Mouse (Mus musculus): ENCODE results near the gene Tmem165. TPM values are rescaled to one million over a fixed set of nuclear protein-coding genes. Genes with fewer than 3 reads are reported as not detected.

Tmem165 gene
- total RNA-seq, 2 experiments from 2014 or later = 28.4 to 34.4 TPM

DNA sequence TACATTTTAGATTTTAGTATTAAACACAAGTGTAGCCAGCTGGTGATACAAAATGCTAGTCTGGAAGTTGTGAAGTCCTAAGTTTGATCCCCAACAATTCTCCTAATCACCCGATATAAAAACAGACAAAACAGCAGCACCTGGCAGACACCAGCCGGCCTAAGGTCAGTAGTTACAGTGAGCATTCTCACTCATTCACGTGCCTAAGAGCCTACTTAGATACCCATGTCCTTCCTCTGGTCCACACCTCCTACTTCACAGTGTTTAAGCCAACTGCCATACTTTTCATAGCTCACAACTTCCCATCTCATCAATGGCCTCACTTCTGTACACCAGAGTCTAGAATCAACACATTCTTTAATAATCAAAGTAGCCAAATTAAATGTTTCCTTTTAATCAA lies 59.6 kb downstream of the Tmem165 start:
- no peak for DNase-seq (ENCODE audit: low spot score in 2 of 2)

DNA sequence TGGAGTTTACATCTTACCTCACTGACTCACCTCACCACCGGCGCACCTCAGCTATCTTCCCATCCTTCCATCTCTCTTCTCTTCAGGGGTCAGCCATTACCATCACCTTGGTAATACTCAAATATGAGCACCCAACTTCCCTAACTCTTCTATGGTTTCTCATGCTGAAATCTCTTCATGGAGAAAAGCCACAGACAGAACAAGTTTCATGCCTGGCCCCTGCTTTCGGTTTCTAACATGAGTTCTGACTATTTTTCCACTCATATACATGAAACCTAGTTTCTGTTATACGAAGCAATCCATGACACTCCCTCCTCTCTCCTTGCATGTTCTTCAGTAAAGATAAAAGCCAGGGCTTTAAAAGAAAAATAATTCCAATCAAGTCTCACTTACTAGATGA lies 60.2 kb downstream of the Tmem165 start:
- no peak for DNase-seq (ENCODE audit: low spot score in 2 of 2)

DNA sequence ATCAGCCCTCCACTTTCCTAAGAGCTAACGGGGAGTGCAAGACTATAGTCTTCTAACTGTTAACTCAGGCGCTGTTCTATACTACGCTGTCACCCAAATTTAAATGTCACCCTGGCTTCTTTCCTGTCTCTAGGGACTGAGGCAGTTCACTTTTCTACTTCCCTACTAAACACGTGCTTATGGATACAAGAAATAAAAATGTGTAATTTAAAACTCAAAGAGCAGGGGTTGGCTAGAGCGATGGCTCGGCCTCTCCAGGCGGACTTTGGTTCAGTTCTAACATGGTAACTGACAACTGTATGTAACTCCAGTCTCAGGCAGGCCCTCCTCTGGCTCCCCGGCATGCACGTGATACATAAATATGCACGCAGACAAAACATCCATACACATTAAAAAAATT lies 60.8 kb downstream of the Tmem165 start:
- no peak for DNase-seq (ENCODE audit: low spot score in 2 of 2)

DNA sequence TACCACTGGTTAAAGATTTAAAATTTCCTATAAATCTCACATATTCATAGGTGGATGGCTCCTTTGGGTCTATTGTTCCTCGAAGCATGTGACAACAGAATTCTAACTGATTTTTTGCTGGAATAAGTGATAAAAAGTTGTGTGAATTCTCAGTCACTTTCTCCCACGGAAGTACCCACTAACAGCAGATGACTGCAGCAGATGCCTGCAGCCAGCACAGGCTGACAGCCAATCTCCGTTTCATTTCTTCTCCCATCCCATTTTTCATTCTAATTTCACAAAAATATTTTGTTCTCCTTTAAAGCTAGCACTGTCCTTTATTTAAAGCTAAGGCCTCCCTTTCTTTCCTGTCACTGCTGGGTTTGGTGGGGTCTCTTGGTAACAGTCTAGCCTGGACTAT lies 61.7 kb downstream of the Tmem165 start:
- DNase-seq (ENCODE audit: low spot score in 2 of 2) = no peak

DNA sequence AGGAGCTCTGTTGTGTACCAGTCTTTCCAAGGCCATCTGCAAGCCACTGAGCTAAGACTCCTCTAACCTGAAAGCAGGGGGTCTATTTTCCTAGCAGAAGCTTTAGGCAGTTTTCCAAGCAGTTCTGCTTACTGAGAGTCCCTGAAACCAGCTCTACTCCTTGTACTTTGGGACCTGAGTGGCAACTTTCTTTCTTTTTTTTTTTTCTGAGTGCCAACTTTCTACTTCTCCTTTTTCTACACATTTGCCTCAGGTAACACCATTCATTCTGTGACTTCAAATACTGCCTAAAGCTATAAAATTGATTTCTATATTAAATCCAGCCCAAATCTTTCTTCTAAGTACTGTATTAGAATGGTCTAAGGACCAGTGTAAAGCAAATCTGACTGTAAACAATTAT lies 62.9 kb downstream of the Tmem165 start:
- no peak for DNase-seq (ENCODE audit: low spot score in 2 of 2)

DNA sequence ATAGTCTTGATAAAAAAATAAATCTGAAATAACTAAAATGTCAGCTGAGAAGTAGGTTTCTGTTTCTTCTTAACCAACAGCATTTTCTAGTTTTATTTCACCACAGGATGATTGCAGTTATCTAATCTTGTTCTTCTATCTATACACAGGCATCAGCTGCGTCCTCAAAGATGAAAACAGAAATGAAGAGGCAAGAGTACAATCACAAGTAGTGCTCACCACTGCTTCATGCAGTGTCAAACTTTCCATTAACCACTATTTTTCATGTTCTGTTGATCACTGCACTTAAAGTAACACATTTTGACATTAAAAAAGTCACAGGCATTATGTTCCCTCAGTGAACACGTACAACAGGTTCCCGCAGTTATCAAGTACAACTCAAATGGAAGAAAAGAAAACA lies 67.3 kb downstream of the Tmem165 start:
- no peak for DNase-seq (ENCODE audit: low spot score in 2 of 2)

Other genes with a start within 250 kb of the Tmem165 start
- gene Kdr, start 205.4 kb upstream of the Tmem165 start, total RNA-seq (2021) = 10 to 100 TPM; 66.7 to 67.5 TPM
- 10 to 100 TPM; 17.3 to 22.2 TPM for gene Srd5a3, start 43.6 kb upstream of the Tmem165 start, total RNA-seq (2021)
- 10 to 100 TPM; 48.8 to 54.2 TPM for gene Clock, start 120.9 kb downstream of the Tmem165 start, total RNA-seq (2021)
- gene Pdcl2, start 147.3 kb downstream of the Tmem165 start, total RNA-seq (2021) = not detected
- not detected for gene Nmu, start 179.9 kb downstream of the Tmem165 start, total RNA-seq (2021)

Measured in adrenal gland, adult 18-20 months (tissue).